Mouse (Mus musculus) MEL (cell line): ENCODE data around the gene Shb. TPM values are rescaled to one million over a fixed set of nuclear protein-coding genes. Genes with fewer than 3 reads are reported as not detected.

Source experiments
- DNase-seq: peaks from one replicate; pipeline ENCODE4 v3.0.0; 2011; ENCODE audit warnings: low read depth, low spot score
- H3K27ac ChIP-seq: 2 replicates; pipeline ENCODE4 v1.5.1; 2012; ENCODE audit warnings: low read depth, mild to moderate bottlenecking, control low read depth, low read length, moderate library complexity; ENCODE audit not compliant: control insufficient read depth
- H3K27me3 ChIP-seq, 2 experiments: fragments of 150-350 bp in 1 of 2; sonication (generic) in 1 of 2; 2 replicates each; pipeline ENCODE4 v1.6.1; 2012; ENCODE audit warnings: low read length in 2 of 2, mild to moderate bottlenecking in 2 of 2, improper control_type of control experiment in 1 of 2, moderate library complexity in 1 of 2; ENCODE audit not compliant: insufficient read depth in 2 of 2, control insufficient read depth in 1 of 2
- H3K36me3 ChIP-seq, 2 experiments: 2 replicates each; pipeline ENCODE4 v1.6.1; 2012 to 2014; ENCODE audit warnings: low read length in 2 of 2, improper control_type of control experiment in 1 of 2, inconsistent platforms in 1 of 2, mild to moderate bottlenecking in 1 of 2; ENCODE audit not compliant: insufficient read depth in 2 of 2, control insufficient read depth in 1 of 2
- H3K4me1 ChIP-seq, 2 experiments: fragments of 150-350 bp in 1 of 2; sonication (generic) in 1 of 2; 2 replicates each; pipeline ENCODE4 v1.6.1; 2012; ENCODE audit warnings: low read length in 2 of 2, improper control_type of control experiment in 1 of 2, mild to moderate bottlenecking in 1 of 2; ENCODE audit not compliant: insufficient read depth in 2 of 2, control insufficient read depth in 1 of 2
- H3K4me3 ChIP-seq, 2 experiments: fragments of 150-350 bp in 1 of 2; sonication (generic) in 1 of 2; 2 replicates each; pipeline ENCODE4 v1.5.1; 2012; ENCODE audit warnings: low read depth in 2 of 2, low read length in 2 of 2, mild to moderate bottlenecking in 2 of 2, moderate library complexity in 2 of 2, control low read depth in 1 of 2, improper control_type of control experiment in 1 of 2; ENCODE audit not compliant: control insufficient read depth in 1 of 2, insufficient read depth in 1 of 2
- H3K79me2 ChIP-seq: 2 replicates; pipeline ENCODE4 v1.6.1; 2012; ENCODE audit warnings: mild to moderate bottlenecking, low read length, moderate library complexity; ENCODE audit not compliant: control insufficient read depth, poor library complexity, insufficient read depth
- H3K9ac ChIP-seq: 2 replicates; pipeline ENCODE4 v1.6.1; 2012; ENCODE audit warnings: low read depth, mild to moderate bottlenecking, control low read depth, low read length, moderate library complexity; ENCODE audit not compliant: control insufficient read depth, poor library complexity, severe bottlenecking
- H3K9me3 ChIP-seq: fragments of 150-350 bp; sonication (generic); replicated peaks from 2 replicates; pipeline ENCODE4 v1.6.1; 2012; ENCODE audit warnings: mild to moderate bottlenecking, low read length, improper control_type of control experiment, moderate library complexity; ENCODE audit not compliant: insufficient read depth
- CHD2 ChIP-seq: IDR thresholded peaks from 2 replicates; pipeline ENCODE4 v1.6.1; 2011; ENCODE audit warnings: low read length, improper control_type of control experiment
- E2F4 ChIP-seq: IDR thresholded peaks from 2 replicates; pipeline ENCODE4 v1.6.1; 2011; ENCODE audit warnings: low read depth, low read length, improper control_type of control experiment, borderline replicate concordance
- ELF1 ChIP-seq: IDR thresholded peaks from 2 replicates; pipeline ENCODE4 v1.6.1; 2014; ENCODE audit warnings: low read depth, mild to moderate bottlenecking, inconsistent platforms, low read length, improper control_type of control experiment, moderate library complexity
- EP300 ChIP-seq, 2 experiments: IDR thresholded peaks; 2 replicates each; pipeline ENCODE4 v1.6.1; 2011; ENCODE audit warnings: improper control_type of control experiment in 2 of 2, low read length in 2 of 2, low read depth in 1 of 2, mild to moderate bottlenecking in 1 of 2
- ETS1 ChIP-seq: IDR thresholded peaks from 2 replicates; pipeline ENCODE4 v1.6.1; 2012; ENCODE audit warnings: low read depth, mild to moderate bottlenecking, inconsistent platforms, low read length, improper control_type of control experiment, moderate library complexity
- GATA1 ChIP-seq: IDR thresholded peaks from 2 replicates; pipeline ENCODE4 v1.6.1; 2011; ENCODE audit warnings: low read depth, low read length, improper control_type of control experiment
- HCFC1 ChIP-seq: IDR thresholded peaks from 2 replicates; pipeline ENCODE4 v1.6.1; 2012; ENCODE audit warnings: low read depth, mild to moderate bottlenecking, inconsistent platforms, low read length, improper control_type of control experiment, moderate library complexity
- JUND ChIP-seq: IDR thresholded peaks from 2 replicates; pipeline ENCODE4 v1.6.1; 2011; ENCODE audit warnings: low read depth, mild to moderate bottlenecking, improper control_type of control experiment, low read length
- KAT2A ChIP-seq: conservative IDR thresholded peaks from 2 replicates; pipeline ENCODE4 v1.6.1; 2012; ENCODE audit warnings: low read depth, low read length, improper control_type of control experiment, inconsistent platforms
- MAFK ChIP-seq: IDR thresholded peaks from 2 replicates; pipeline ENCODE4 v1.6.1; 2011; ENCODE audit warnings: low read depth, mild to moderate bottlenecking, low read length, improper control_type of control experiment, borderline replicate concordance
- MAZ ChIP-seq: IDR thresholded peaks from 2 replicates; pipeline ENCODE4 v1.6.1; 2012; ENCODE audit warnings: low read depth, mild to moderate bottlenecking, inconsistent platforms, low read length, improper control_type of control experiment
- MEF2A ChIP-seq: IDR thresholded peaks from 2 replicates; pipeline ENCODE4 v1.6.1; 2014; ENCODE audit warnings: low read depth, mild to moderate bottlenecking, inconsistent platforms, low read length, improper control_type of control experiment; ENCODE audit not compliant: poor library complexity, insufficient replicate concordance, severe bottlenecking; ENCODE audit errors: extremely low read depth
- MXI1 ChIP-seq: IDR thresholded peaks from 2 replicates; pipeline ENCODE4 v1.6.1; 2011; ENCODE audit warnings: mild to moderate bottlenecking, low read depth, low read length, improper control_type of control experiment
- MYC ChIP-seq: IDR thresholded peaks from 2 replicates; pipeline ENCODE4 v1.6.1; 2011; ENCODE audit warnings: low read depth, mild to moderate bottlenecking, low read length, improper control_type of control experiment, moderate library complexity
- NELFE ChIP-seq: IDR thresholded peaks from 2 replicates; pipeline ENCODE4 v1.6.1; 2011; ENCODE audit warnings: low read depth, low read length, improper control_type of control experiment
- NRF1 ChIP-seq: IDR thresholded peaks from 2 replicates; pipeline ENCODE4 v1.6.1; 2014; ENCODE audit warnings: low read depth, mild to moderate bottlenecking, inconsistent platforms, low read length, improper control_type of control experiment, moderate library complexity; ENCODE audit not compliant: poor library complexity, insufficient read depth, severe bottlenecking
- POLR2AphosphoS2 ChIP-seq: IDR thresholded peaks from 2 replicates; pipeline ENCODE4 v1.6.1; 2011; ENCODE audit warnings: low read length, improper control_type of control experiment
- RCOR1 ChIP-seq: IDR thresholded peaks from 2 replicates; pipeline ENCODE4 v1.6.1; 2012; ENCODE audit warnings: low read depth, mild to moderate bottlenecking, inconsistent platforms, low read length, improper control_type of control experiment
- SIN3A ChIP-seq: IDR thresholded peaks from 2 replicates; pipeline ENCODE4 v1.6.1; 2012; ENCODE audit warnings: low read length, improper control_type of control experiment, inconsistent platforms
- SMC3 ChIP-seq: IDR thresholded peaks from 2 replicates; pipeline ENCODE4 v1.6.1; 2011; ENCODE audit warnings: low read depth, low read length, improper control_type of control experiment
- TBP ChIP-seq: IDR thresholded peaks from 2 replicates; pipeline ENCODE4 v1.8.0; 2011; ENCODE audit warnings: low read depth, low read length, improper control_type of control experiment
- UBTF ChIP-seq: IDR thresholded peaks from 2 replicates; pipeline ENCODE4 v1.6.1; 2012; ENCODE audit warnings: low read depth, mild to moderate bottlenecking, inconsistent platforms, low read length, improper control_type of control experiment, moderate library complexity, borderline replicate concordance; ENCODE audit not compliant: insufficient read depth
- USF1 ChIP-seq: IDR thresholded peaks from 2 replicates; pipeline ENCODE4 v1.6.1; 2014; ENCODE audit warnings: low read depth, mild to moderate bottlenecking, inconsistent platforms, low read length, improper control_type of control experiment, moderate library complexity
- ZC3H11A ChIP-seq: IDR thresholded peaks from 2 replicates; pipeline ENCODE4 v1.6.1; 2012; ENCODE audit warnings: low read depth, mild to moderate bottlenecking, inconsistent platforms, low read length, improper control_type of control experiment
- ZMIZ1 ChIP-seq: IDR thresholded peaks from 2 replicates; pipeline ENCODE4 v1.6.1; 2012; ENCODE audit warnings: low read depth, mild to moderate bottlenecking, inconsistent platforms, low read length, improper control_type of control experiment, moderate library complexity
- ZNF384 ChIP-seq: IDR thresholded peaks from 2 replicates; pipeline ENCODE4 v1.6.1; 2012; ENCODE audit warnings: low read depth, mild to moderate bottlenecking, inconsistent platforms, low read length, improper control_type of control experiment
- polyA plus RNA-seq, 2 experiments: library from polyadenylated mRNA; stranded (reverse) in 1 of 2; unstranded in 1 of 2; fragments of >175 nt in 1 of 2; fragments of >200 nt in 1 of 2; gene quantifications; 2 replicates each; pipeline versions ENCODE4 v1.2.1 to v1.2.4; 2012; ENCODE audit warnings: low replicate concordance in 2 of 2, low read depth in 1 of 2; ENCODE audit not compliant: insufficient read length in 2 of 2, insufficient read depth in 1 of 2, missing spikeins in 1 of 2
- total RNA-seq: library from RNA; depleted of rRNA; stranded (reverse); fragments of 300-350 nt; gene quantifications from 2 replicates; pipeline ENCODE4 v1.2.3, GENCODE M21; 2012

The Shb gene
- total and polyA plus RNA-seq, 3 experiments: 5.2 to 13.9 TPM; not detected in 1

DNA sequence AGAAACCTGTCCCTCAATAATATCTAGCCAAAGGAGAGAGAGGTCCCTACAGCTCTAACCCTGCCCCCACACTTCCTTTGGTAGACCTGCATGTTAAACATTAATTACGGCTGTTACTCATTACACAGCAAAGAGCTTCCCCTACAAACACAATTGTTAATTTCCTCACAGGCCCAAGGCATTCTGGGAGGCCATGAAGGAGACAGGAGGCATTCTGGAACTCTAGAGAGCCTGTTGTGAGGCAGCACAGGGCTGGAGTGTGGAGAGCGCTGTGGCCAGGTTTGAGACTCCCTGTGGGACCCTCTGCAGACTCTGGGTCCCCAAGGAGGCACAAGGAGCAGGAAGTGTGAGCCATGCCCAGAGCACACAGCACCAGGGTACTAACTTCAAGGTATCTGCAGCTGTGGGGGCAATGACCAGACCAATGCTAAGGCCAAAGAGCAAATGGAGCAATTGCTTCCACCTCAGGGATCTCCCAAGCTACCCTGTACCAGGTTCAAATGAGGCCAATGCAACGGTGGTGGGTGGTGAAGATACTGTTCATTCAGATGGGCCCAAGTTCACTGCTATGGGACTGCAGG is 78.9 kb downstream of the Shb start:
- H3K27me3 ChIP-seq: no peaks in the 10 kb centered on the region
- no peak for DNase-seq
- H3K36me3 ChIP-seq: no peaks in the 10 kb centered on the region; a peak in 1 of 4 replicates
- H3K79me2 ChIP-seq: no peaks in the 10 kb centered on the region
- no peak overlapping the region for H3K27ac ChIP-seq
- H3K4me3 ChIP-seq: no peak overlapping the region
- no peak overlapping the region for H3K9ac ChIP-seq
- no peaks in the 10 kb centered on the region for H3K9me3 ChIP-seq
- no peak for TF ChIP-seq POLR2AphosphoS2
- TF ChIP-seq TBP: no peak
- TF ChIP-seq ELF1: no peak
- TF ChIP-seq ZMIZ1: no peak
- TF ChIP-seq SIN3A: no peak
- no peak for TF ChIP-seq CHD2
- TF ChIP-seq GATA1: no peak
- TF ChIP-seq NRF1: no peak
- no peak for TF ChIP-seq MEF2A
- no peak for TF ChIP-seq MAFK
- no peak for TF ChIP-seq NELFE
- no peak for TF ChIP-seq MAZ
- TF ChIP-seq MYC: no peak
- no peak for TF ChIP-seq SMC3
- H3K4me1 ChIP-seq: no peaks in the 10 kb centered on the region

DNA sequence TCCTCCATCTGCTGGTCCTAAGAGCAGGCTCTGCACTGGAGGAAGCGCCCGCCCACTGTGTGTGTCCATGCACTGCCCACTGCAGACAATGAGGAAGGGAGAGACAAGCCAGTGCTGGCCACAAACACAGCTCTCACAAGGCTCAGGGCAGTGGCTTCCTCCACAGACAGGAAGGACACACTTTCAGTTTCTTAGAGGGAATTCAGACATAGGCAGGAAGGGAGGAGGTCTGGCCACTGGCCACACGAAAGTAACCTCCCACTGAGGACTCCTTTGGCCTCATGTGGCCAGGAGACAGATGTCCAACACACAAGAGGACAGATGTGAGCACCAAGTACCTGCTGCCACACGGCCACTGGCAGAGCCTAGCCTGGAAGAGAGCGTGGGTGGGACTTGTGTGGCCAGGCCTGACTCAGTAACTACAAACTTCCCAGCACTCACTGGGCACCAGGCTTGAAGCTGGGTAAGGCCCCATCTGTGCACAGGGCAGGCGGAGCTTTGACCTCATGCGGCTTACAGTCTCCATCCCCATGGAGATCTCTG is 79.6 kb downstream of the Shb start:
- Histone ChIP-seq H3K9me3 (no peaks in the 10 kb centered on the region), H3K79me2 (no peaks in the 10 kb centered on the region), H3K4me1 (no peaks in the 10 kb centered on the region), H3K9ac (no peak overlapping the region), H3K36me3 (no peaks in the 10 kb centered on the region; a peak in 1 of 4 replicates), H3K27ac (no peak overlapping the region), H3K4me3 (no peak overlapping the region), H3K27me3 (no peaks in the 10 kb centered on the region)
- TF ChIP-seq UBTF: no peak
- no peak for TF ChIP-seq POLR2AphosphoS2
- no peak for TF ChIP-seq SMC3
- TF ChIP-seq MAZ: no peak
- TF ChIP-seq USF1: no peak
- TF ChIP-seq ETS1: no peak
- no peak for TF ChIP-seq TBP
- no peak for TF ChIP-seq HCFC1
- TF ChIP-seq RCOR1: no peak
- no peak for TF ChIP-seq E2F4
- no peak for TF ChIP-seq NELFE
- TF ChIP-seq ZNF384: no peak
- TF ChIP-seq JUND: no peak
- TF ChIP-seq ZC3H11A: no peak
- TF ChIP-seq MXI1: no peak
- TF ChIP-seq KAT2A: no peak
- TF ChIP-seq EP300 (IDR thresholded peaks at IDR 0.05; ENCODE audit: low read depth in 1 of 2, low read length in 2 of 2): no peak
- no peak for DNase-seq
